Mouse (Mus musculus): ENCODE measurements around the gene Defb3.
"Not testable (repeated sequence)": the region's sequence is repeated elsewhere in the genome, so short reads cannot be mapped to it uniquely, and the experiment has no call there.

Gene Defb3

GRCm38 (mm10) chr8:19293060-19293459, at the start of gene Defb3:
TSS of gene Defb3 (plus strand) at chr8:19293360.
- CTCF ChIA-PET: interaction anchor here in 1 of 4 experiments (0.6 kb wide), 1 partner anchor 9 kb away, joined by 4 read pairs; no protein-coding TSS in a partner anchor
- POLR2A ChIA-PET: not testable (repeated sequence)

- ChIA-PET CTCF (no interaction called here), POLR2A (no interaction called here)
These were observed 45.9 kb upstream of the Defb3 start, which contains the start of gene Defb5 for GRCm38 (mm10) chr8:19247280-19247679. TSS of gene Defb5 (plus strand) at chr8:19247580.

GRCm38 (mm10) chr8:19258136-19258535, 35.0 kb upstream of the Defb3 start:
- ChIA-PET POLR2A (no interaction called here), CTCF (interaction anchor here in 3 of 4 experiments (0.5 to 1.0 kb wide), 4 partner anchors 20 to 749 kb away, joined by 3 to 5 read pairs (median 4); no protein-coding TSS in a partner anchor)

GRCm38 (mm10) chr8:19259667-19260066, 33.5 kb upstream of the Defb3 start:
- ChIA-PET CTCF (no interaction called here), POLR2A (no interaction called here)

GRCm38 (mm10) chr8:19298361-19298760, 5.2 kb downstream of the Defb3 start:
- POLR2A ChIA-PET, CTCF ChIA-PET: not testable (repeated sequence)

- ChIA-PET CTCF (interaction anchor here in 1 of 4 experiments (0.7 kb wide), 1 partner anchor 96 kb away, joined by 3 read pairs; no protein-coding TSS in a partner anchor), POLR2A (no interaction called here)
These were observed 38.7 kb downstream of the Defb3 start for GRCm38 (mm10) chr8:19331836-19332235.
